Mouse (Mus musculus) neural tube, embryonic 12.5 days (tissue): Measurements from ENCODE around the gene Tmem248. TPM values are rescaled to one million over a fixed set of nuclear protein-coding genes. Genes with fewer than 3 reads are reported as not detected.

Source experiments
- ATAC-seq: fragments of 200-750 bp; cut with Nextera tagmentation; 2 replicates; pipeline ENCODE4 v1.8.0; 2017; ENCODE audit warnings: low read depth, mild to moderate bottlenecking, moderate TSS enrichment, moderate library complexity; ENCODE audit not compliant: low FRiP score
- H3K27ac ChIP-seq: fragments of 300-500 bp; sonication (generic); 2 replicates; pipeline ENCODE4 v1.5.1; 2016
- H3K27me3 ChIP-seq: fragments of 300-500 bp; sonication (generic); replicated peaks from 2 replicates; pipeline ENCODE4 v1.6.1; 2016; ENCODE audit warnings: mild to moderate bottlenecking
- H3K36me3 ChIP-seq: fragments of 300-500 bp; sonication (generic); 2 replicates; pipeline ENCODE4 v1.6.1; 2016; ENCODE audit warnings: mild to moderate bottlenecking
- H3K4me1 ChIP-seq: fragments of 300-500 bp; sonication (generic); 2 replicates; pipeline ENCODE4 v1.6.1; 2016
- H3K4me2 ChIP-seq: fragments of 300-500 bp; sonication (generic); replicated peaks from 2 replicates; pipeline ENCODE4 v1.6.1; 2016; ENCODE audit warnings: mild to moderate bottlenecking
- H3K4me3 ChIP-seq: fragments of 300-500 bp; sonication (generic); 2 replicates; pipeline ENCODE4 v1.5.1; 2016
- H3K9ac ChIP-seq: fragments of 300-500 bp; sonication (generic); 2 replicates; pipeline ENCODE4 v1.6.1; 2016; ENCODE audit warnings: mild to moderate bottlenecking
- H3K9me3 ChIP-seq: fragments of 300-500 bp; sonication (generic); 2 replicates; pipeline ENCODE4 v1.6.1; 2016; ENCODE audit warnings: mild to moderate bottlenecking
- WGBS: fragments of 180-500 bp; shearing (Covaris S2); methylation state at CpG from one replicate; pipeline ENCODE4 v1.1.7; 2016; 5-methylcytosine and 5-hydroxymethylcytosine counted together
- polyA plus RNA-seq: library from polyadenylated mRNA; unstranded; fragments of >200 nt; fragmentation: Nextera tagmentation; extraction: Ambion mirVana; gene quantifications from 2 replicates; pipeline ENCODE4 v1.2.1, GENCODE M21; 2016

Gene Tmem248
- polyA plus RNA-seq, 1 experiment from 2014 or later: 31.6 TPM

DNA sequence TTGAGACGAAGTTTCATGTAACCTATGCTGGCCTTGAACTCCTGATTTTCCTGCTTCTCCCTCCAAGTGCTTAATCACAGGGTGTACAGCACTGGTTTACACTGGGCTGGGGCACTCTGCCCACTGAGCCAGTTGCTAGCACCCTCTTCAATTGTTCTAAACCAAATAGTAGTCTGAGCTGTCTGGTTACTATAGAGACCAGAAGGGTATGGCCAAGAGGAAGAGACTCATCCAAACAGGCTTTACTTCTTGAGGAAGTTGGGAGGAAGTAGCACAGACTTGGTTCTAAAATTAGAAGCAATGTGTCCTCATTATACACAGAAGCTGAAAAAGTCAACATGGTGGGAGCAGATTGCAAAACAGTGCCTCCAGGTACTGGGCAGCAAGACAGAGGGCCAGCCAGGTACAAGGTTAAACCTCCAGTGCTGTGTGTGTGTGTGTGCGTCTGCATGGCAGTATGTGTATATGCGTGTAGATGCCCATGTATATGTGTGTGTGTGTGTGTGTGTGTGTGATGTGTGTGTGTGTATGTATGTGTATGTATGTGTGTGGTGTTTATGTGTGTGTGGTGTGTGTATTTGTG lies 11.3 kb upstream of the Tmem248 start:
- H3K9ac ChIP-seq: no peak overlapping the region
- WGBS: 94% methylated on average over 3 of the region's 3 CpGs
- no peak overlapping the region for H3K27ac ChIP-seq
- ATAC-seq: no peak
- no peaks in the 10 kb centered on the region for H3K9me3 ChIP-seq
- no peaks in the 10 kb centered on the region for H3K4me1 ChIP-seq
- no peak overlapping the region for H3K4me3 ChIP-seq
- no peak overlapping the region for H3K4me2 ChIP-seq
- H3K36me3 ChIP-seq: peaks cover 43% of the 10 kb centered on the region
- no peaks in the 10 kb centered on the region for H3K27me3 ChIP-seq

DNA sequence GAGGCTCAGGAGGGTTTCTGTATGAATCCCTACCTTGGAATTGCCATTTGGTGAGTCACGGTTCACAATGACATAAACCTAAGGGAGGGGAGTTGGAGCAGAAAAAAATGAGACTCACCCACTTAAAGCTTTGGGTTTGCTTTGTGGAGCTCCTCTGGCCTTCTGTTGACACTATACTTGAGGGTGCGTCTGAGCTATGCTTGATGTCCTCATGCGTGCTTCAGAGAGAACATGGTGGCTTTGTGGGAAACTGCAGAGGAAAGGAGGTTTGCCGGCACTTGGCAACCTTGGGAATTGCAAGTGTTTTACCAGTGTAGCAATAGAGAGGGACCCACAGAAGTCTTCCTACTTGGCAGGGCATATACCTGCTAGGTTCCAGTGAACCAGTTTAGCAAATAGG lies 9.6 kb upstream of the Tmem248 start:
- Histone ChIP-seq H3K4me2 (no peak overlapping the region), H3K36me3 (peaks cover 52% of the 10 kb centered on the region), H3K27ac (no peak overlapping the region), H3K4me3 (no peak overlapping the region), H3K9ac (no peak overlapping the region), H3K27me3 (no peaks in the 10 kb centered on the region), H3K4me1 (no peaks in the 10 kb centered on the region), H3K9me3 (no peaks in the 10 kb centered on the region)
- 91% methylated on average over 4 of the region's 4 CpGs for WGBS
- ATAC-seq: no peak

DNA sequence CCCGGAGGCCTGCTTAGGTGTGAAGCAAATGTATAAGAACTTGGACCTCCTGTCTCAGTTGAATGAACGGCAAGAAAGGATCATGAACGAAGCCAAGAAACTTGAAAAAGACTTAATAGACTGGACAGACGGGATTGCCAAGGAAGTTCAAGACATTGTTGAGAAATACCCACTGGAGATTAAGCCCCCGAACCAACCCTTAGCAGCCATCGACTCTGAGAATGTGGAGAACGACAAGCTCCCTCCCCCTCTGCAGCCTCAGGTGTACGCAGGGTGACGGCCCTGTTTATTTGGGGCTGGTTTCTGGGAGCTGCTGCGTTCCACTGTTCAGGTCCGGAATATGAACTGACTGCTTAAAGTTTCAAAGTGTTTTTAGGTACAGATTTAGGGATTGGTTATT lies 3.9 kb upstream of the Tmem248 start:
- H3K9ac ChIP-seq: no peak overlapping the region
- peaks cover 56% of the 10 kb centered on the region for H3K36me3 ChIP-seq
- no peak for ATAC-seq
- no peaks in the 10 kb centered on the region for H3K27me3 ChIP-seq
- no peaks in the 10 kb centered on the region for H3K9me3 ChIP-seq
- H3K4me3 ChIP-seq: no peak overlapping the region
- 93% methylated on average over 11 of the region's 11 CpGs for WGBS
- H3K4me1 ChIP-seq: no peaks in the 10 kb centered on the region
- no peak overlapping the region for H3K27ac ChIP-seq
- no peak overlapping the region for H3K4me2 ChIP-seq

DNA sequence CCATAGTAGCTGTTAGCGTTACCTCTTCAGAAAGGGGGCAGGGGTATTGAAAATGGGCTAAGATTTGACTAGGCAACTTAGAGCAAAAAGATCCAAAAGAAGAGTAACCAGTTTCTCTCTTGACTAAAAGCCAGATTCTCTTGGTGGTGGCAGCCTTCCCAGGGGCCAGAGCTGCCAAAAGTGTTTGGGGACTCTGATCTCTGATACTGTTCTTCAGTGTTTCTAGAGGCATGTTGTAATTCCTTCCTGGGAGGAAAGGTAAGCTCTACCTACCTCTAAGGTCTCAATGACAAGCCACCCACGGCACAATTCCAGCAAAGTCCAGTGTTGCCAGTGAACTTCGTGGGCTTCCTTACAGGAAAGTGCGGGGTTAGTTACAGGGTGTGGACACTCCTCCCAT lies 525 bp downstream of the Tmem248 start:
- Histone ChIP-seq H3K9ac (no peak overlapping the region), H3K4me2 (no peak overlapping the region), H3K4me3 (no peak overlapping the region), H3K27me3 (no peaks in the 10 kb centered on the region), H3K27ac (no peak overlapping the region), H3K4me1 (no peaks in the 10 kb centered on the region), H3K36me3 (peaks cover 15% of the 10 kb centered on the region), H3K9me3 (no peaks in the 10 kb centered on the region)
- ATAC-seq: no peak
- 96% methylated on average over 4 of the region's 4 CpGs for WGBS

DNA sequence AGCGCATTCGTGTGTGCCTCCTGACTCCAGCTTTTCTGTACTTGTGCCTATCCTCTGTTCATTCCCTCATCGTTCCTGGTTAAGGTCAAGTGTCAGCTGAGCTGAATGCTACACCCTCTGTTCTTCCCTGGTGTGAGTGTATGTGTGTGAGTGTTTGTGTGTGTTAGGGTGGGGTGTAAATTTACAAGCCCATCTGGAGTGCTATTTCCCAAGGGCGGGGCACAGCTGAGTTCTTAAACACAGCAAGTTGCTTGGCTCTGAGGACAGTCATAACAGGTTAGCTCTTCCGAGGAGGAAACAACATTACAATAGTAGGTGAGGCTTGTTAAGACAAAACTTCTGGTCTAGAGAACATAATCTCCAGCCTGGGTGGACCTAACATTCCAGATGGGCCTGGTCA lies 1.5 kb downstream of the Tmem248 start:
- Histone ChIP-seq H3K4me3 (no peak overlapping the region), H3K9ac (no peak overlapping the region), H3K27ac (no peak overlapping the region), H3K9me3 (no peaks in the 10 kb centered on the region), H3K36me3 (peaks cover 6% of the 10 kb centered on the region), H3K4me2 (no peak overlapping the region), H3K4me1 (peaks cover 5% of the 10 kb centered on the region), H3K27me3 (no peaks in the 10 kb centered on the region)
- WGBS: 92% methylated on average over 5 of the region's 5 CpGs
- no peak for ATAC-seq

DNA sequence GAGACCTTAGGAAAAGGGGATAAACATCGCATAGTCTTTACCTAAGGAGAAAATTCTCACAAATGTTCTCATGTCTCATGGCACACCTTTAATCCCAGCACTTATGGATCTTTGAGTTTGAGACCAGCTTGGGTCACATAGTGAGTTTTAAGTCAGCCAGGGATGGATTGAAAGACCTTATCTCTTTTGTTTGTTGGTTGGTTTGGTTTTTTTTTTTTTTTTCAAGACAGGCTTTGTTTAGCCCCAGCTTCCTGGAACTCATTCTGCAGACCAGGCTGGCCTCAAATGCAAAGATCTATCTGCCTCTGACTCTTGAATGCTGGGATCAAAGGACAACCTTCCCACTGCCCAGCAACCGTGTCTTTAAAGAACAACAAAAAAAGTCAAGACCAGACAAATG lies 4.4 kb downstream of the Tmem248 start:
- H3K9me3 ChIP-seq: no peaks in the 10 kb centered on the region
- H3K36me3 ChIP-seq: no peaks in the 10 kb centered on the region
- peaks cover 13% of the 10 kb centered on the region for H3K4me1 ChIP-seq
- peak overlapping the region; percentile 99; the same call in 1 of the 2 replicates for H3K4me3 ChIP-seq
- ATAC-seq: no peak
- 52% methylated on average over 2 of the region's 2 CpGs for WGBS
- no peak overlapping the region for H3K27ac ChIP-seq
- no peaks in the 10 kb centered on the region for H3K27me3 ChIP-seq
- peak overlapping the region; percentile 70 for H3K4me2 ChIP-seq
- peak overlapping the region; percentile 98; the same call in 1 of the 2 replicates for H3K9ac ChIP-seq

DNA sequence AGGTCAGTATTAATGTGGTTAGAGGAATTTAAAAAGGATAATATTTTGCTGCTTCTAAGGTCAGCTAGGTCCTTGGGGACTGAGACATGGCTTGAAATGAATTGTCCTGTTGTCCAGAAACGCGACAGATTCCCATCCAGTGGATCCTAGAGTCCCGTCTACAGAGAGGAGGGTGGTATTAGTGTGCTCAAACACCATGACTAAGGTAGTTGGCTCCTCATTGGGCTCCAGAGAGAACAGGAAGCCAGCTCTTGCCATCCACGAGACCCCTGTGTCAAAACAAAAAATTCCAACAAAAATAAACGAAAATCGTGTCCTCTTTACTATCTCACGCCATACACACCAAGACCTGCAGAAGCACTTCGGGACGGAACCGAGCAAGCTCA lies 4.9 kb downstream of the Tmem248 start:
- Histone ChIP-seq H3K9ac (peak overlapping the region; percentile 98), H3K27ac (no peak overlapping the region), H3K36me3 (no peaks in the 10 kb centered on the region), H3K27me3 (no peaks in the 10 kb centered on the region), H3K9me3 (no peaks in the 10 kb centered on the region), H3K4me3 (peak overlapping the region; percentile 99), H3K4me2 (peak overlapping the region; percentile 70), H3K4me1 (peaks cover 13% of the 10 kb centered on the region)
- peak; percentile 63 for ATAC-seq
- WGBS: 1% methylated on average over 10 of the region's 10 CpGs

DNA sequence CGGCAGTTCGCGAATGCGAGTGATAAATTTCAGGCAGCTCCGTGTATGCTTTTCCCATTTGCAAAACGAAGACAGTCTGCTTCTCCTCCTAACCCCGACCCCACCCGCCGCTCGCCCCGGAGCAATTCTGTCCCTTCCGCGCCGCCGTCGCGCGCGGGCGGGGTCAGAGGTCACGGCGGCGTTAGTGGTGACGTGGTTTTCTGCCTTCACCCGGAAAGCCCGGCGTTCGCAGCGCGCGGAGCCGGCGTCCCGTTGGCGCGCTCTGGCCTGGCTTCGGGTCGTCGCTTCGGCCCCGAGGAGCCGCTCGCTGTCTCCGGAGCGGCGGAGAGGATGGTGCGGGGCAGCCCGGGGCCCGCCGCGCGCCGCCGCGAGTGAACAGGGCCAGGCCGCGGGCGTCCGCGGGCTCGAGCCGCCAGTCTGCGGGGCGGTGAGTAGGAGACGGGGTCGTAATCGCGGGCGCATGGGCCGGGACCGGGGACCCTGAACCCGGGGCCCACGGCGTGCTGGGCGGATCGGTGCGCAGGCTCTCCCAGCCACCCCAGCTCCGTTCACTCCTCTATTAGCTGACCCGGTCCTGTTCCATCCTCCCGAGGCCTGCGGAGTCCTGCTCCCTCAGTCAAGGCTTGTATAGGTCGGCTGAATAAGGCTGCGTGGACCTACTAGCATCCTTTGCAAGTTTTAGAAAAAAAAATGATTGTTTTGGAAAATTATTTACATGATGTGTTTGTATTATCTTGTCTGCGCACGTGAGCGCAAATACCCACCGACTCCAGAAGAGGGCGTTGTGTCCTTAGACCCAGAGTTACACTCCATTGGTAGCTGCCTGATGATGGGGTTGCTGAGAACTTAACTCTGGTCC lies 5.5 kb downstream of the Tmem248 start:
- peak; percentile 87 for ATAC-seq

DNA sequence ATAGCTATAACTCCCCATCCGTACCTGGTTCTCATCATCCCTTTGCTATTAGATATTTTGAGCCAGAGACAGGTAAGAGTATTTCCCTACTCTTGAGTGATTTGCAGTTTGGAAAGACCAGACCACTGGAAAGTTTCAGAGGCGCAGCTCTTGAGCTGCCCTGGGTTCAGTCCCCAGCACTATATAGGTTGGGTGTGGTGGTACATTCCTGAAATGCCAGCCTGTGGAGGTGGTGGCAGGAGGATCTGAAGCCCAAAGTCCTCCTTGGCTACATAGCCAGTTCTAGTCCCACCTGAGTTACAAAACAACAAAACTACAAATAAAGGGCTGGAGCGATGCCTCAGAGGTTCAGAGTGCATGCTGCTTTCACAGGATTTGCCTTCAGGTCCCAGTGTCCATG lies 9.9 kb downstream of the Tmem248 start:
- H3K9ac ChIP-seq: no peak overlapping the region
- no peak overlapping the region for H3K27ac ChIP-seq
- WGBS: 91% methylated on average over 3 of the region's 3 CpGs
- no peak overlapping the region for H3K4me3 ChIP-seq
- no peaks in the 10 kb centered on the region for H3K27me3 ChIP-seq
- no peak for ATAC-seq
- no peaks in the 10 kb centered on the region for H3K9me3 ChIP-seq
- peaks cover 13% of the 10 kb centered on the region for H3K4me1 ChIP-seq
- no peak overlapping the region for H3K4me2 ChIP-seq
- H3K36me3 ChIP-seq: peaks cover 23% of the 10 kb centered on the region

More for the DNA sequence above, 5.5 kb downstream of the Tmem248 start:
- under 1% methylated on average over 88 of the region's 88 CpGs for WGBS
- Histone ChIP-seq H3K4me1 (peaks cover 13% of the 10 kb centered on the region), H3K9ac (peak overlapping the region; percentile 98), H3K27me3 (no peaks in the 10 kb centered on the region), H3K4me2 (peak overlapping the region; percentile 70), H3K9me3 (no peaks in the 10 kb centered on the region), H3K27ac (peak overlapping the region; percentile 57; the same call in 1 of the 2 replicates), H3K4me3 (peak overlapping the region; percentile 99), H3K36me3 (no peaks in the 10 kb centered on the region)

DNA sequence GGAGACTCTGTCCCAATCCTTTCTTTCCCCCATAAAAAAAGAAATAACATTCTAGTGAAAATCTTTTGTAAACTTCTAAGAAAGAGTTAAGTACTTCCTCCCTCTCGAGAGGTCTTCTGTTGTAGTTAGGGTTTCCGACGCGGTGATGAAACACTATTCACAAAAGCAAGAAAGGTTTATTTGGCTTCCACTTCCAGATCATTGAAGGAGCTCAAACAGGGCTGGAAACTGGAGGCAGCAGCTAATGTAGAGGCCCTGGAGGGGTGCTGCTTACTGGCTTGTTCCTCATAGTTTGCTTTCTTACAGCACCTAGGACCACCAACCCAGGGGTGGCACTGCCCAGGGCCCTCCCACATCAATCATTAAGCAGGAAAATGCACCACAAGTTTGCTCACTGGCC lies 11.2 kb downstream of the Tmem248 start:
- Histone ChIP-seq H3K4me3 (no peak overlapping the region), H3K27ac (no peak overlapping the region), H3K4me2 (no peak overlapping the region), H3K9me3 (no peaks in the 10 kb centered on the region), H3K36me3 (peaks cover 37% of the 10 kb centered on the region), H3K4me1 (peaks cover 9% of the 10 kb centered on the region), H3K9ac (no peak overlapping the region), H3K27me3 (no peaks in the 10 kb centered on the region)
- no peak for ATAC-seq
- WGBS: 82% methylated on average over 4 of the region's 4 CpGs

DNA sequence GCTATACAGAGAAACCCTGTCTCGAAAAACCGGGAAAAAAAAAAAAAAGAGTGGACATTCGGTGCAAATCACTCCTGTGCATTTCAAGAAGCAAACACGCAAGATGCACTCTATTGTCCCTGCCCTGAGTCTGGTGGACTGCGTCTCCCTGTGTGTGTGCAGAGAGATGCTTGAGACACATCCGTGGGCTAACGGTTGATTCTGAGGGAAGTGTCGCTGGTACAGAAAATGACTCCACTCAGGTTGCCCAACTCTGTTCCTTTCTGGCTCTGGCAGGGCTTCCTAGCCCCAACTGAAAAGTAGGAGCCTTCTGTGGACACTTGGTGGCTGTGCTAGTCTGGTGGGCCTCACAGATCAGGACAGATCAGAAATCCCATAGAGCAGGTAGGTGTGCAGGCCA lies 19.4 kb downstream of the Tmem248 start:
- no peak overlapping the region for H3K9ac ChIP-seq
- ATAC-seq: no peak
- H3K4me3 ChIP-seq: no peak overlapping the region
- 98% methylated on average over 8 of the region's 8 CpGs for WGBS
- no peak overlapping the region for H3K4me2 ChIP-seq
- H3K36me3 ChIP-seq: peaks cover 96% of the 10 kb centered on the region
- no peaks in the 10 kb centered on the region for H3K27me3 ChIP-seq
- no peaks in the 10 kb centered on the region for H3K4me1 ChIP-seq
- H3K9me3 ChIP-seq: no peaks in the 10 kb centered on the region
- H3K27ac ChIP-seq: no peak overlapping the region

DNA sequence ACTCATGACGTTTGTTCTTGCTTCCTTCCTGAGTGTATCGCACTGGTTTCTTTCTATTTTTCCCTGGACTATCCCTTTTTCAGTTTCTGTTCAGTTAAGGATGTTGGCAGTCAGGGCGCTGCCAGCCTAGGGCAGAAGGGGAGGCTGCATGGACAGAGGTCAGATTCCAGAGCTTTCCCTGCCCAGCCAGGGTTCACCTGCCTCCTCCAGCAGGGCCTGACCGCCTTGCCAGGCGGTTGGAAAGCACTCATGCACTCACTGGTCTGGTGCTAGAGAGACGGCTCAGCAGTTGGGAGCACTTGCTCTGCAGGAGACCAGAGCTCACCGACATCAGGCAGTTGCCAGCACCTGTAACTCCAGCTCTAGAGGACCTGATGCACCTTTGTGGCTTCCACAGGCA lies 22.4 kb downstream of the Tmem248 start:
- WGBS: 95% methylated on average over 7 of the region's 7 CpGs
- Histone ChIP-seq H3K36me3 (peaks cover 88% of the 10 kb centered on the region), H3K4me1 (no peaks in the 10 kb centered on the region)

More for the DNA sequence above, 22.4 kb downstream of the Tmem248 start:
- Histone ChIP-seq H3K4me3 (no peak overlapping the region), H3K9ac (no peak overlapping the region), H3K27me3 (no peaks in the 10 kb centered on the region), H3K27ac (no peak overlapping the region), H3K4me2 (no peak overlapping the region), H3K9me3 (no peaks in the 10 kb centered on the region)
- ATAC-seq: no peak
